Mouse (Mus musculus) hindbrain, embryonic 16.5 days (tissue): ENCODE measurements around the gene Slc6a13. TPM values are rescaled to one million over a fixed set of nuclear protein-coding genes. Genes with fewer than 3 reads are reported as not detected.

Experiments
- ATAC-seq: fragments of 200-750 bp; cut with Nextera tagmentation; 2 replicates; pipeline ENCODE4 v1.8.0; 2017; ENCODE audit warnings: moderate TSS enrichment, moderate library complexity
- H3K27ac ChIP-seq: fragments of 300-500 bp; sonication (generic); 2 replicates; pipeline ENCODE4 v1.5.1; 2014; ENCODE audit warnings: low read depth, mild to moderate bottlenecking, control low read depth, low read length, moderate library complexity
- H3K27me3 ChIP-seq: fragments of 300-500 bp; sonication (generic); replicated peaks from 2 replicates; pipeline ENCODE4 v1.6.1; 2014; ENCODE audit warnings: low read length; ENCODE audit not compliant: control insufficient read depth, insufficient read depth
- H3K36me3 ChIP-seq: fragments of 300-500 bp; sonication (generic); 2 replicates; pipeline ENCODE4 v1.6.1; 2014; ENCODE audit warnings: mild to moderate bottlenecking, low read length, moderate library complexity, mixed read lengths; ENCODE audit not compliant: control insufficient read depth, insufficient read depth
- H3K4me1 ChIP-seq: fragments of 300-500 bp; sonication (generic); 2 replicates; pipeline ENCODE4 v1.6.1; 2014; ENCODE audit warnings: low read depth, low read length; ENCODE audit not compliant: control insufficient read depth, insufficient read depth
- H3K4me2 ChIP-seq: fragments of 300-500 bp; sonication (generic); 2 replicates; pipeline ENCODE4 v1.6.1; 2014; ENCODE audit warnings: mild to moderate bottlenecking, low read length, control low read depth, moderate library complexity
- H3K4me3 ChIP-seq: fragments of 300-500 bp; sonication (generic); 2 replicates; pipeline ENCODE4 v1.5.1; 2014; ENCODE audit warnings: mild to moderate bottlenecking, low read length, control low read depth, moderate library complexity
- H3K9ac ChIP-seq: fragments of 300-500 bp; sonication (generic); 2 replicates; pipeline ENCODE4 v1.6.1; 2014; ENCODE audit warnings: low read depth, mild to moderate bottlenecking, control low read depth, low read length, moderate library complexity
- H3K9me3 ChIP-seq: fragments of 300-500 bp; sonication (generic); 2 replicates; pipeline ENCODE4 v1.6.1; 2014; ENCODE audit warnings: mild to moderate bottlenecking, low read length, moderate library complexity; ENCODE audit not compliant: control insufficient read depth
- WGBS: fragments of 180-500 bp; shearing (Covaris S2); extraction: QIAGEN DNeasy Blood & Tissue Kit; methylation state at CpG from one replicate; pipeline ENCODE4 v1.1.7; 2014; 5-methylcytosine and 5-hydroxymethylcytosine counted together
- polyA plus RNA-seq: library from polyadenylated mRNA; unstranded; fragments of >200 nt; fragmentation: Nextera tagmentation; extraction: Ambion mirVana; gene quantifications from 2 replicates; pipeline ENCODE4 v1.2.1, GENCODE M21; 2015

The Slc6a13 gene
- polyA plus RNA-seq, 1 experiment from 2014 or later: 55.2 TPM

DNA sequence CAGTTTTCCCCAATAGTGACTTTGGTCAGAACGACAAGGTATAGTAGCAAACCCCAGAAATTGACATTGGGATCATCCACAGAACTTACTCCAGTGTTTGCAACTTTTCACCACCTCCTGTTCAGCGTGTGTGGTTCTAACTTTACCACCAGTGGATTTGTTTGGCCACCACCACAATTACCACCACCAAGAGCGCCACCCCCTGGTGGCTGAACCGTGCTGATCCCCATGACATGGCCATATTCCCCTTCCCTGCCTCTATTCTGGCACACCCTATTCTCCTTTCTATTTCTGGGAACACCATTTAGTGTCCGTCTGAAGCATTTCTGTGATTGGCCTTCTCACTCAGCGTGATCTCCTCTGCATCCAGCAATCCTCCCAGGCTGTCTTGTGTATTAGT is 19.1 kb downstream of the Slc6a13 start:
- Histone ChIP-seq H3K36me3 (no peaks in the 10 kb centered on the region), H3K27ac (no peak overlapping the region), H3K4me2 (no peak overlapping the region), H3K9ac (no peak overlapping the region), H3K4me1 (no peaks in the 10 kb centered on the region), H3K4me3 (no peak overlapping the region), H3K27me3 (no peaks in the 10 kb centered on the region), H3K9me3 (no peaks in the 10 kb centered on the region)
- no peak for ATAC-seq
- 64% methylated on average over 6 of the region's 6 CpGs for WGBS

DNA sequence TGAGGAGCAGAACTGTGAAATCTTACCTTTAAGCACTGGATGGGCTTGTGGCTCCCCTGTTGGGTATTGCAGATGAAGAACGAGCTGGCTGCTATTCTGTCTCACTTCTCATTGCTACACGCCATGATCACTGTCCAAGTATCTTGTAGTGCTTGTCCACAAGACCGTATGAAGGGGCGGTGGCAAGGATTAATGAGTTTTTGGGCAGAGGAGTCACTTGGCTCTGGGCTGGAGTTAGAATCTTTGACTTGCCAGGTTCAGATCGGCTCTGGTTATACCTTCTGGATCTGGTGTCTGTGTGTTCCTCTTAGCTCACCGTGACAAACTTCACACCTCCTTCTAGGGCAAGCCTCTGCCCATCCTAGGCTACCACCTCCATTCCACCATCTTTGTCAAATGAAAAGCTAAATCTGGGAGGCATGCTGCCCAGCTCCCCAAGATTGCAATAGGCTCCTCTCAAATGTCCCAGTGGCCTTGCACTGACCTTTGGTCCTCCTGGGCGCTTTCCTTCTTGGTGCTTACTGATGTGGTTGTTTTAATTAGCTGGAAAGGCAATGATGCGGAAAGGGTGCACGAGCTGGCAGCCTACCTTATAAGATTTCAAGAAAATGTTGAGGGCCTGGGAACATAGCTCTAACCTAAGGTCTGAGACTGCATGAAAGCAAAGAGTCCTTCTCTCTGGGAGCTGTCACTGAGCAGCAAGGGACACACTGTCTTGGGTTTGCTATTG is 22.5 kb downstream of the Slc6a13 start:
- no peaks in the 10 kb centered on the region for H3K27me3 ChIP-seq

DNA sequence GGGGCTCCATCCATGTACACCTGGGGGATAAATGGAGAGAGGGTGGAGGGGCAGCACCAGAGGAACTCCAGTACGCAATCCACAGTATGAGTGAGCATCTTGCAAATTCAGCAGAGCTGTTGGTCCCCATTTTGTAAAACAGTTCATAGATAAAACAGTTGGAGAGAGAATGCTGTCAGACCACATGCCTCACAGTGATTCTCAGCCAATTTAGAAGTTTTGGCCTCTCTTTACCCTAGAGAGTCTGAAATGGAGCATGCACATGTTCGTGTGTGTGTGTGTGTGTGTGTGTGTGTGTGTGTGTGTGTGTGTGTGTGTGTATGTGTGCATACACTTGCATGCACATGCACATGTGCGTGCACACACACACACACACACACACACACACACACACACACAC is 25.3 kb downstream of the Slc6a13 start:
- H3K4me2 ChIP-seq: no peak overlapping the region
- no peak overlapping the region for H3K27ac ChIP-seq
- peaks cover 10% of the 10 kb centered on the region for H3K4me1 ChIP-seq
- WGBS: 70% methylated on average over 3 of the region's 3 CpGs
- no peak overlapping the region for H3K9ac ChIP-seq
- no peaks in the 10 kb centered on the region for H3K27me3 ChIP-seq
- H3K36me3 ChIP-seq: no peaks in the 10 kb centered on the region
- no peaks in the 10 kb centered on the region for H3K9me3 ChIP-seq
- no peak for ATAC-seq
- no peak overlapping the region for H3K4me3 ChIP-seq

More for the DNA sequence above, 22.5 kb downstream of the Slc6a13 start:
- Histone ChIP-seq H3K4me2 (no peak overlapping the region), H3K4me1 (no peaks in the 10 kb centered on the region), H3K27ac (no peak overlapping the region), H3K9me3 (no peaks in the 10 kb centered on the region), H3K9ac (no peak overlapping the region), H3K4me3 (no peak overlapping the region), H3K36me3 (no peaks in the 10 kb centered on the region)
- no peak for ATAC-seq
- 79% methylated on average over 9 of the region's 9 CpGs for WGBS

DNA sequence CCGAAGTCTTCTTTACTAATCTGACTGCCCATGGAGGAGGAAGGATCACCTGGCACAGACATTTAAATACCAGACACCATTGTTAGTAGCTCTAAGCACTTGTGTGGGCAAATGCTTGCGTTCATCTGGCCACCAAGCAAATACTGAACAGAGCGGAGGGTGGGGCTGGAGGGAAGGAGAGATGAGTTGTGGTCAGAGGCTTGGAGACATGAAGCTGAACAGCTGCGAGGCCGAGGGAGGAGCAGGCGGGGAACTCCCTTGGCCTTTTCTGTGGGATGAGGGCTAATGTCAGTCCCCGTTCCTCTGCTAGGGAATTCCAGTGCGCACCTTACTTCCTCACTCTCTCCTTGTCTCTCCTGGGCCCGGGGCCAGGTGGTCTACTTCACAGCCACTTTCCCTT is 25.7 kb downstream of the Slc6a13 start:
- no peak overlapping the region for H3K9ac ChIP-seq
- no peak overlapping the region for H3K4me2 ChIP-seq
- no peak overlapping the region for H3K27ac ChIP-seq
- no peak overlapping the region for H3K4me3 ChIP-seq
- 85% methylated on average over 9 of the region's 9 CpGs for WGBS
- H3K36me3 ChIP-seq: no peaks in the 10 kb centered on the region
- ATAC-seq: no peak
- peaks cover 10% of the 10 kb centered on the region for H3K4me1 ChIP-seq
- H3K9me3 ChIP-seq: no peaks in the 10 kb centered on the region
- no peaks in the 10 kb centered on the region for H3K27me3 ChIP-seq

DNA sequence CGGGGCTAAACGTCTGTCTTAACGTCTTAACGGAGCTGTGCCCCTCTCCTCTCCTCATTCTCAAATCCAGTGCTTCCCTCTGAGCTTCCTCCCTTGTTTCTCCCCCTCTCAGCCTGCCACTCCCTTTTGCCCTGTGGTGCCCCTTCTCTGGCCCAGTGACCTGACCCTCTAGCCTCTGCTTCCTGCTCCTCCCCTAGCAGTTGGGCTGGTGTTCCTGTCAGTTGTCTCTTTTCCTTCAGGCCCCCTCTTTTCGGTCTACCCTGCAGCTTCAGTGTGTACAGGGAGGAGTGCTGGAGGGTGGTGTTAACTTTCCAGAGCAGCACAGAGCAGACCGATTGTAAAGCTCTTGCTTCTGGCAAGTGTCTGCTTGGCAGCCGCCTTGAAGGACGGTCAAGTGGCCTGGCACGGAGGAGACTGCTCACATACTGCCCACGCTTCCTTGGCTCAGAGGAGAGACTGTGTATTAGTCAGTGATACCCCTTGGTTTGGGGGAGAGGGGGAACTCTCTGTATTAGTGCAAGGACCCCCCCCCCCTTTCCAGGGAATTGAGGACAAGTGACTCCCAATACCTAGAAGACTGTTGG is 26.6 kb downstream of the Slc6a13 start:
- Histone ChIP-seq H3K4me3 (no peak overlapping the region), H3K9me3 (no peaks in the 10 kb centered on the region), H3K27ac (no peak overlapping the region), H3K9ac (no peak overlapping the region), H3K4me1 (peaks cover 10% of the 10 kb centered on the region), H3K4me2 (no peak overlapping the region), H3K27me3 (no peaks in the 10 kb centered on the region), H3K36me3 (no peaks in the 10 kb centered on the region)
- WGBS: 60% methylated on average over 10 of the region's 10 CpGs
- ATAC-seq: 0 out of 2 replicates have a peak, but pooled peaks have one; percentile 31

DNA sequence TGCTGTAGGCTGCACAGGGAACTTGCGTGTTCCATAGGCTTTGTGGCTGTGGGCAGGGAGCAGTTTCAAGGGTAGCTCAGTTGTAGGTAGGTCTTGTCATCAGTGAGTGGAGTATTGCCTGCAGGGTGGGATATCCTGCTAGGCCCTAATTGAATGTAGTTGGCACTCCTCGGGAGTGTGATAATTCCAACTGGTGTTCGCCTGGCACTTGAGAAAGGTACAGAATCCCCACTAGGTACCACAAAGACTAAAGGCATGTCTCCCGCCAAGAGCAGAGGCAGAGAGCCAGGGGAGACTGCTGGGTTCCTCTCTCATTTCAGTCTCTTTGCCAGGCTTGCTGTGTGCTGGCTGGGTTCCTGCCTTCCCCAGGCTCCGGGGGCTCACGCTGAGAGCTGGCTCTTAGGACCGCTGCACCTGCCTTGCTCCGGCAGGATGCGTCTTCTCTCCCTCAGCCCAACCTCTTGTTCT is 28.4 kb downstream of the Slc6a13 start:
- WGBS: 32% methylated on average over 9 of the region's 9 CpGs
- Histone ChIP-seq H3K9ac (no peak overlapping the region), H3K9me3 (no peaks in the 10 kb centered on the region), H3K4me3 (no peak overlapping the region), H3K27me3 (no peaks in the 10 kb centered on the region), H3K36me3 (no peaks in the 10 kb centered on the region), H3K4me2 (no peak overlapping the region), H3K4me1 (peaks cover 10% of the 10 kb centered on the region), H3K27ac (0 out of 2 replicates have a peak overlapping the region, but pooled peaks have one; percentile 29)
- peak; percentile 67 for ATAC-seq

DNA sequence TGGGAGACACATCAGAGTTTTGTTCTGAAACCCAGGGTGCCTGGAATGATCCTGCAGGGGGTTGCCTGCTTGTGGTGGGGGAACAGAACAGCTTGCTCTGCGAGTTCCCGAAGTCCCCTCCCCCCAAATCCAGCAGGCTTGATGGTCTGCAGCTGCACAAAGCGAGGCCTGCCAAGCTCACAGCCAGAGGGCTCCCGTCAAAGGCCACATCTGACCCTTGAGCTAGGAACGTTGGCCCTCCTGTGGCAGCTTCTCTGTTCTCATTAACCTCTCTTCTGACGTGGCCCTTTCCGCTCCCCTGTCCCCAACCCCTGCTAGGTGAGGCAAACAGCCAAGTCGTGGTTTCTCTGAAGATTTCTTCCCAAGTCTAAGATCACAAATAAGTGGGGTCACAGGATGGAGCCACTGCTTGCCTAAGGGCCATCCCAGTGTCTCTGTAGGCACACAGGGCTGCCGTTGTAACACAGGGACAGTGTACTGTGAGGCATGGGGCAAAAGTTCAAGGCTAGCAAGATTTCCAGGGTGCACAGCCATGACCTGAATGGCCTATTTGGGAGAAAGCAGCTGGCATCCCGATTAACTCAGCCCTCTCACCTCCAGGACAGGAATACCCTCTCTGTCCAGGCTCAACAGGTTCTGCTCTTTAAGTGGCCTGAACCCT is 30.0 kb downstream of the Slc6a13 start:
- no peak overlapping the region for H3K4me3 ChIP-seq
- H3K4me2 ChIP-seq: no peak overlapping the region
- WGBS: 7% methylated on average over 10 of the region's 10 CpGs
- H3K4me1 ChIP-seq: peaks cover 10% of the 10 kb centered on the region
- H3K27ac ChIP-seq: no peak overlapping the region
- H3K36me3 ChIP-seq: no peaks in the 10 kb centered on the region
- H3K9ac ChIP-seq: no peak overlapping the region
- peak; percentile 40 for ATAC-seq
- H3K9me3 ChIP-seq: no peaks in the 10 kb centered on the region
- no peaks in the 10 kb centered on the region for H3K27me3 ChIP-seq

DNA sequence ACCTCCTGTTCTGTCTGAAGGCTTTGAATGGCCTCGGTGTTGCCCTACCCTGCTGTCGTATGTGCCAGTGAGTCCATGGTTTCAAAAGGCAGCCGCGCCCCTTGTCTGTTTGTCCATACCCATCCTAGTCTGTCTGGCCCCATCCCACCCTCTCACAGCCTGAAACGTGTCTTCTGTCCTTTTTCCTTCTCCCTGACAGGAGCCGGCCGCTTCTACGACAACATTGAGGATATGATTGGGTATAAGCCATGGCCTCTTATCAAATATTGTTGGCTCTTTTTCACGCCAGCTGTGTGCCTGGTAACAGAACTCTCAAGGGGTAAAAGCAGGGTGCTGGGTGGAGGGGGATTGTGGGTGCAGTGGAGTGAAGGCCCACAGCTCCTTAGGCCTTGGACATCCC is 35.8 kb downstream of the Slc6a13 start:
- Histone ChIP-seq H3K4me2 (no peak overlapping the region), H3K4me1 (no peaks in the 10 kb centered on the region), H3K4me3 (no peak overlapping the region), H3K27ac (no peak overlapping the region), H3K9me3 (no peaks in the 10 kb centered on the region), H3K36me3 (no peaks in the 10 kb centered on the region), H3K27me3 (no peaks in the 10 kb centered on the region), H3K9ac (no peak overlapping the region)
- no peak for ATAC-seq
- 88% methylated on average over 9 of the region's 9 CpGs for WGBS

DNA sequence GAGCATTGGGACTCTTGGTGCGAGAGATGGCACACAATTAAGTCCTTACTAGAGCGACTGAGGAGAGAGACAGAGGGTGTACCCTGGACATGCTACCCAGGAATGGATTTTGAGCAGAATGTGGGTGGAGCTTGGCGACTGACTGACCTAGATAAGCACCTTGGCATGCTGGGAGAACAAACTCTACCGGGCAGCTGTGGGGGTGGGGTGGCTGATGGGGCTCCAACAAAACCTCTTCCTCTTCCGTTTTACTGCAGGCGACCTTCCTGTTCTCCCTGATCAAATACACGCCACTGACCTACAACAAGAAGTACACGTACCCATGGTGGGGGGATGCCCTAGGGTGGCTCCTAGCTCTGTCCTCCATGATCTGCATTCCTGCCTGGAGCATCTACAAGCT is 36.5 kb downstream of the Slc6a13 start:
- Histone ChIP-seq H3K27ac (no peak overlapping the region), H3K4me1 (no peaks in the 10 kb centered on the region), H3K36me3 (no peaks in the 10 kb centered on the region), H3K9ac (no peak overlapping the region), H3K9me3 (no peaks in the 10 kb centered on the region), H3K4me2 (no peak overlapping the region), H3K4me3 (no peak overlapping the region), H3K27me3 (no peaks in the 10 kb centered on the region)
- WGBS: 89% methylated on average over 8 of the region's 8 CpGs
- no peak for ATAC-seq
